Mouse (Mus musculus) olfactory bulb, adult 2 months (tissue): ENCODE results near the gene Rps12-ps3.

Source experiments
- CTCF ChIP-seq: fragments of 200-500 bp; IDR thresholded peaks from 2 replicates; pipeline ENCODE4 v1.5.1; 2012; ENCODE audit warnings: low read depth, mild to moderate bottlenecking, low read length, moderate library complexity; ENCODE audit not compliant: insufficient read depth
- POLR2A ChIP-seq: fragments of 200-500 bp; IDR thresholded peaks from 2 replicates; pipeline ENCODE4 v1.6.1; 2012; ENCODE audit warnings: mild to moderate bottlenecking, low read depth, low read length, moderate library complexity; ENCODE audit not compliant: insufficient read depth

GRCm38 (mm10) chr19:59282001-59282400, 40.1 kb upstream of the Rps12-ps3 start:
- no peak for TF ChIP-seq POLR2A
- TF ChIP-seq CTCF, result no peak
